Mouse (Mus musculus) C2C12 (cell line): ENCODE measurements around the gene Rassf8. TPM values are rescaled to one million over a fixed set of nuclear protein-coding genes. Genes with fewer than 3 reads are reported as not detected.

Source experiments
- H3K27me3 ChIP-seq: one replicate; pipeline ENCODE4 v1.6.1; 2011; ENCODE audit not compliant: control insufficient read depth, insufficient read depth, insufficient read length
- H3K36me3 ChIP-seq: one replicate; pipeline ENCODE4 v1.6.1; 2011; ENCODE audit not compliant: control insufficient read depth, insufficient read depth
- H3K4me3 ChIP-seq: one replicate; pipeline ENCODE4 v1.5.1; 2011; ENCODE audit warnings: mild to moderate bottlenecking, control low read depth; ENCODE audit not compliant: poor library complexity, insufficient read depth, severe bottlenecking
- H3K79me2 ChIP-seq: one replicate; pipeline ENCODE4 v1.6.1; 2011; ENCODE audit not compliant: control insufficient read depth, insufficient read depth
- H3K79me3 ChIP-seq: one replicate; pipeline ENCODE4 v1.6.1; 2011; ENCODE audit warnings: low read depth, control low read depth
- H3ac ChIP-seq: one replicate; pipeline ENCODE3; 2011; ENCODE audit warnings: low read depth; ENCODE audit not compliant: control insufficient read depth, insufficient read length
- CEBPB ChIP-seq: IDR thresholded peaks from one replicate; pipeline ENCODE4 v1.6.1; 2011; ENCODE audit warnings: low read depth, mild to moderate bottlenecking, control low read depth, moderate library complexity
- CTCF ChIP-seq: IDR thresholded peaks from one replicate; pipeline ENCODE4 v1.5.1; 2011; ENCODE audit not compliant: control insufficient read depth, insufficient read depth, insufficient read length
- FOSL1 ChIP-seq: IDR thresholded peaks from one replicate; pipeline ENCODE4 v1.8.0; 2011; ENCODE audit warnings: mild to moderate bottlenecking, low read length; ENCODE audit not compliant: poor library complexity, insufficient read depth, severe bottlenecking
- MAX ChIP-seq: IDR thresholded peaks from one replicate; pipeline ENCODE4 v1.6.1; 2011; ENCODE audit warnings: mild to moderate bottlenecking, control low read depth
- MYOD1 ChIP-seq: IDR thresholded peaks from one replicate; pipeline ENCODE4 v1.6.1; 2011; ENCODE audit warnings: low read depth; ENCODE audit not compliant: control insufficient read depth, insufficient read length
- MYOG ChIP-seq: IDR thresholded peaks from one replicate; pipeline ENCODE4 v1.6.1; 2011; ENCODE audit not compliant: control insufficient read depth, insufficient read length; ENCODE audit errors: extremely low read depth
- USF1 ChIP-seq: IDR thresholded peaks from one replicate; pipeline ENCODE4 v1.6.1; 2011; ENCODE audit warnings: low read depth, mild to moderate bottlenecking, control low read depth, moderate library complexity
- polyA plus RNA-seq: library from polyadenylated mRNA; unstranded; fragments of >200 nt; fragmentation: generic; extraction: Trizol; gene quantifications from one replicate; pipeline ENCODE4 v1.2.1, GENCODE M21; 2012; ENCODE audit warnings: missing spikeins

The Rassf8 gene
- polyA plus RNA-seq, 1 experiment: 7.3 TPM

GRCm38 (mm10) chr6:145759432-145759831, 12.9 kb downstream of the Rassf8 start:
- H3K79me2 ChIP-seq: peaks cover 10% of the 10 kb centered on the region
- no peaks in the 10 kb centered on the region for H3K79me3 ChIP-seq
- no peaks in the 10 kb centered on the region for H3K27me3 ChIP-seq
- no peak for TF ChIP-seq FOSL1
- no peak for TF ChIP-seq USF1
- no peak for TF ChIP-seq CEBPB
- no peak for TF ChIP-seq MAX
- TF ChIP-seq MYOD1: no peak
- H3K36me3 ChIP-seq: no peaks in the 10 kb centered on the region
- no peak overlapping the region for H3K4me3 ChIP-seq
- H3ac ChIP-seq: no peak overlapping the region

- Histone ChIP-seq H3K79me2 (peaks cover 10% of the 10 kb centered on the region), H3ac (no peak overlapping the region), H3K27me3 (no peaks in the 10 kb centered on the region), H3K4me3 (no peak overlapping the region), H3K36me3 (no peaks in the 10 kb centered on the region), H3K79me3 (peaks cover 1% of the 10 kb centered on the region)
- TF ChIP-seq MYOD1 (no peak), MYOG (no peak), CEBPB (no peak), FOSL1 (no peak)
Measured at GRCm38 (mm10) chr6:145760246-145761016, 13.9 kb downstream of the Rassf8 start.

DNA sequence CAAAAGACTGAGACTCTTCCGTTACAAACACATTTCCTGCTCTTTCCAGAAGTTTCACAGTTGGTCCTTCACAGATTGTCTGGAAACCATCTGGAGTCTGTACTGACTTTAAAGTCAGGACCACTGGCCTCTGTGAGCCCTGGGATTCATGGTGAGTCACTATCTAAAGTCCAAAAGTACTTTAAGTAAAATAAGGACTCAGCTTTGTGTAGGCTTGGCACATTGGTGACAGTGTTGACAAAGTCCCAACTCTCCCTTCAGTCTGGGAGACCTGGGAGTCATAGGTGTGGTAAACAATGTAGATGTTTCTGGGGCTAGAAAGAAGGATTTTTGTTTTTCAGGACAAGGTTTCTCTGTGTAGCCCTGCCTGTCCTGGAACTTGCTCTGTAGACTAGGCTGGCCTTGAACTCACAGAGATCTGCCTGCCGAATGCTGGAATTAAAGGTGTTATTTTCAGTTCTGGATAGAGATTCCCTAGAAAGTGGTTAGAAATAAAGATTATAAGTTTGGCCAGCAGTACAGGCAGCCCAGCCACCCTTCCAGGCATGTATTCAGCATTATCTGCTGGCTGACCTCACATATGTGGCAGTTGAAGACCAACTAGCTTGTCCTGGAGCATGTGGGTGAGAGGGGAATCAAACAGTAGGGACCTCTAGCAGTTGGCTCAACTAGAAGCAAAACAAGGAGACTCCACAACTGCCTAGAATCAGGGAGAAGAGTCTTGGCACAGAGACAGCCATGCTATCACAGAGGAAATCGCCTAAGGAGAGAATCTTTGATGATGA, 14.8 kb downstream of the Rassf8 start:
- TF ChIP-seq MAX (no peak), CEBPB (no peak), MYOD1 (no peak), USF1 (no peak), CTCF (no peak), MYOG (no peak), FOSL1 (no peak)
- H3K79me2 ChIP-seq: peaks cover 10% of the 10 kb centered on the region
- no peak overlapping the region for H3K4me3 ChIP-seq
- H3K36me3 ChIP-seq: no peaks in the 10 kb centered on the region
- no peaks in the 10 kb centered on the region for H3K27me3 ChIP-seq
- H3K79me3 ChIP-seq: peaks cover 1% of the 10 kb centered on the region
- no peak overlapping the region for H3ac ChIP-seq

GRCm38 (mm10) chr6:145762016-145762415, 15.5 kb downstream of the Rassf8 start:
- Histone ChIP-seq H3ac (no peak overlapping the region), H3K4me3 (no peak overlapping the region), H3K79me3 (peaks cover 1% of the 10 kb centered on the region), H3K79me2 (peaks cover 16% of the 10 kb centered on the region), H3K36me3 (no peaks in the 10 kb centered on the region), H3K27me3 (no peaks in the 10 kb centered on the region)
- TF ChIP-seq CEBPB (no peak), CTCF (no peak), MAX (no peak), MYOD1 (no peak), MYOG (no peak)

GRCm38 (mm10) chr6:145763051-145763450, 16.5 kb downstream of the Rassf8 start:
- H3K79me2 ChIP-seq: peaks cover 16% of the 10 kb centered on the region
- peaks cover 2% of the 10 kb centered on the region for H3K79me3 ChIP-seq
- no peak overlapping the region for H3ac ChIP-seq
- TF ChIP-seq USF1: no peak
- TF ChIP-seq FOSL1: no peak
- no peak for TF ChIP-seq MYOG
- TF ChIP-seq CEBPB: no peak
- no peak for TF ChIP-seq CTCF
- no peak for TF ChIP-seq MYOD1
- TF ChIP-seq MAX: no peak
- no peaks in the 10 kb centered on the region for H3K36me3 ChIP-seq
- H3K27me3 ChIP-seq: no peaks in the 10 kb centered on the region
- H3K4me3 ChIP-seq: no peak overlapping the region

GRCm38 (mm10) chr6:145765011-145765410, 18.5 kb downstream of the Rassf8 start:
- Histone ChIP-seq H3K27me3 (no peaks in the 10 kb centered on the region), H3K79me3 (peaks cover 3% of the 10 kb centered on the region), H3K4me3 (no peak overlapping the region), H3K79me2 (peaks cover 6% of the 10 kb centered on the region), H3K36me3 (no peaks in the 10 kb centered on the region), H3ac (no peak overlapping the region)
- TF ChIP-seq MYOG (no peak), CTCF (no peak), FOSL1 (no peak), MAX (no peak), USF1 (no peak), CEBPB (no peak), MYOD1 (no peak)
